Mouse (Mus musculus) megakaryocyte, adult 5-6 weeks (primary cell): ENCODE results near the gene Acsl1. TPM values are rescaled to one million over a fixed set of nuclear protein-coding genes. Genes with fewer than 3 reads are reported as not detected.

Experiments used
- ATAC-seq: 2 replicates; pipeline ENCODE4 v1.8.0; 2016; ENCODE audit warnings: mild to moderate bottlenecking, inconsistent platforms; ENCODE audit not compliant: poor library complexity, severe bottlenecking
- total RNA-seq, 2 experiments: library from RNA; stranded (forward) in 1 of 2; stranded (reverse) in 1 of 2; fragments of 153-499, 151-499 nt in 1 of 2; fragments of 221-1000, 200-1000 nt in 1 of 2; gene quantifications; 2 replicates each; pipeline versions ENCODE4 v1.2.3 to v1.2.4; 2015 to 2017

The Acsl1 gene
- total RNA-seq (2015), result 51.0 and 67.3 TPM in 2 replicates
- total RNA-seq (2017), result 97.1 and 125 TPM in 2 replicates

GRCm38 (mm10) chr8:46470792-46471781 lies at the start of gene Acsl1:
Gene Acsl1 (plus strand): TSS chr8:46471037.
- ATAC-seq, result peak; percentile 87

GRCm38 (mm10) chr8:46421515-46421914 lies 49.3 kb upstream of the Acsl1 start:
- no peak for ATAC-seq

GRCm38 (mm10) chr8:46427940-46428339 lies 42.9 kb upstream of the Acsl1 start:
- ATAC-seq, result no peak

GRCm38 (mm10) chr8:46429871-46430270 lies 41.0 kb upstream of the Acsl1 start:
- ATAC-seq, result no peak

DNA sequence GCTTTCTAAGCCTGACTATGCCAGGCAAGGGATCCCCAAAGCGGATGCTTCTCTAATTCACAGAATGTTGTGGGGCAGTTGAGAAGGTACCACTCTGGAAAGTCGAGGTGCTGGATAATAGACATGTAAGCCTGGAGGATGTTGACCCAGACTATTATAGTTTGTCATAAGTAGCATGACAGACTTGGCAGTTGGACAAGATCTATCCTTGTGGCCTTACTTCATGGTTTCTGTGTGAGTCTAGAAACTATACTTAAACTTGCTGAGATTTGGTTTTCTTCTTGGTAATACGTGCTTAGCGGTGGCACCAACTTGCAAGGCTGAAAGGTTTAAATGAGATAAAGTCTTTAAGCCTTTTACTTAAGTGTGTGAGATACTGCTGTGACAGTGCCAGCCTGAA lies 38.9 kb upstream of the Acsl1 start:
- no peak for ATAC-seq

GRCm38 (mm10) chr8:46432581-46432980 lies 38.3 kb upstream of the Acsl1 start:
- no peak for ATAC-seq

- no peak for ATAC-seq
Observed at GRCm38 (mm10) chr8:46433656-46434055, 37.2 kb upstream of the Acsl1 start.

GRCm38 (mm10) chr8:46438491-46438890 lies 32.3 kb upstream of the Acsl1 start:
- ATAC-seq, result no peak

- no peak for ATAC-seq
Observed at GRCm38 (mm10) chr8:46445964-46446915, 24.6 kb upstream of the Acsl1 start.

- no peak for ATAC-seq
Observed at GRCm38 (mm10) chr8:46447334-46447733, 23.5 kb upstream of the Acsl1 start.

DNA sequence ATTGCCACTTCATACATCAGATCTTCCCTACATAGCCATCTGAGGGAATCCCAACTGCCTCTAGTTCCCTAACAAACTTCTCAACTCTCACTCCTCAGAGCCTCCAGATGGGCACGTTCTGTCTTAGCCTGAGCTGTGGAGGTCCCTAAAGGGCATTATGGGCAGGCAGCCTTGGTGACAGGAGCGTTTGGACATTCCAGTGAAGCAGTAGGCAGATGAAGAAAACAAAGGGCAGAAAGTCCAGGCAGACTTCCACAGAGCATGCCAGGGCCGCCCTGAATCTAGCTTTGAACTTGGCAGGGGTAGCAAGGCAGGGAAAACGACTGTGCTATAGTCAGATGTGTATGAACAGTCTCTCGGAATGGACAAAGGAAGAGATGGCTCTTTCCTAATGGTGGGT lies 22.2 kb upstream of the Acsl1 start:
- no peak for ATAC-seq

- ATAC-seq, result no peak
Observed at GRCm38 (mm10) chr8:46449063-46449462, 21.8 kb upstream of the Acsl1 start.

DNA sequence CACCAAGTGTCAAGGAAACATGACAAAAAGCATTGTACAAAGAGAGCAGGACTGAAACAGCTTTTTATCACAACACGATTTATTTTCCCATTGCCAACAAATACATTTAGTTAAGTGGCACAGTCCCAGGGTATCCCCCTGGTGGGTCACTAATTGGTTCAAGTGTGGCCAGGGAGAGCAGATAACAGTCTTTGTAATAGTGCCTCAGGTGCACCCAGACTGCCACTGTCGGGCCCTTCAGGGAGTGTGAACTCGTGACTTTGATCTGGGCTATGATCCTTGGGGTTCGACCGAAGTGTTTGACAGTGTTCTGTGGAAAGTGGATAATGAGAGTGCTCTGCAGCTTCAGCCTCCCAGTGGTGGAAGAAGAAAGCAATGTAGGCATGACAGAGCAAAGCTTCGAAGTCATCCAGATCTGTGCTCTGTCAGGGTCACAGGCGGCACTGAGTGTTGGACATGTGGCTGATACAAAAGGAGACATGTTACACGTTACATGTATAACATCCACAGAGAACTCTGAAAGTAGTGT lies 21.1 kb upstream of the Acsl1 start:
- no peak for ATAC-seq

- no peak for ATAC-seq
Observed at GRCm38 (mm10) chr8:46458215-46458811, 12.5 kb upstream of the Acsl1 start.

DNA sequence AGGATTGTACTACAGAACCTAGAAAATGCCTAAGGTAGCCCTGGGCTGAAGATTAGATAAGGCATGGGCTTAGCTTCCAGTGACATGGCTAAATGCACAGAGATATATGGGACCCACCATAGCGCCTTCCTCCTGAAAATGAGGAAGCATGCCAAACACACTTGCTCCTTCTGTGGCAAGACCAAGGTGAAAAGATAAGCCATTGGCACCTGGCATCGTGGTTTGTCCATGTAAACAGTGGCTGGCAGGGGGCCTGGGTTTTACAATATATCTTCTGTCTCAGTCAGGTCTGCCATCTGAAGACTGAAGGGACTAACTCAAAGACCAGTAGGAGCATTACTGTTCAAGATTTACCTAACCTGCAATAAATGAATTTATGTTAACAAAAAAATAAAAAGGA lies 2.4 kb upstream of the Acsl1 start:
- ATAC-seq, result no peak

DNA sequence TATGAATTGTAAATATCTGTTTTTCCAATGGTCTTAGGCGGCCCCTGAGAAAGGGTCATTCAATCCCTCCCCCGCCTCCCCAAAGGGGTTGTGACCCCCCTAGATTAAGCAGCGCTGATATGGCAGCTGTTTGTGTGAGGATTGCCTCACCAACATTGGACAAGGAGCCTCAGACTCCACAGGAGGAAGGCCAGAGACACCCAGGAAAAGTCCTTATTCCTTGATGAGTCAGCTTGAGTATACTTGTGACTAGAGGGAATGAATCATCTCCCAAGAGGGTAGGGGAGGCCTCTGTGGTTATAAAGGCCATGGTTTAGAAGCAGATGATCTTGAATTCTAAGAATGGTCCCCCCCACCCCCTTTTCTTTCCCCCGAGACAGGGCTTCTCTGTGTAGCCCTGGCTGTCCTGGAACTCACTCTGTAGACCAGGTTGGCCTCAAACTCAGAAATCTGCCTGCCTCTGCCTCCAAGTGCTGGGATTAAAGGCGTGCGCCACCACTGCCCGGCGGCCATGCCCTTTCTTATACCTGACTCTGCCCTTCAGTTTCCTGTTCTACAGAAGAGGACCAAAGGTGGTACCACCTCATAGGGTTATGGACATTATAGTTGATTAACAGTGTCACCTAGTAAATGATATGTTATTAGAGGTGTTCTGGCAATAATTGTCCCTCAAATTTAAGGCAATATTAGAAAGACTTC lies 1.6 kb upstream of the Acsl1 start:
- no peak for ATAC-seq

- ATAC-seq, result no peak
Observed at GRCm38 (mm10) chr8:46470091-46470791, 596 bp upstream of the Acsl1 start.

GRCm38 (mm10) chr8:46471926-46472485 lies 1.2 kb downstream of the Acsl1 start:
- ATAC-seq, result no peak

- no peak for ATAC-seq
Observed at GRCm38 (mm10) chr8:46474120-46474519, 3.3 kb downstream of the Acsl1 start.
